Mouse (Mus musculus): ENCODE results near the gene Nup54.

DNA sequence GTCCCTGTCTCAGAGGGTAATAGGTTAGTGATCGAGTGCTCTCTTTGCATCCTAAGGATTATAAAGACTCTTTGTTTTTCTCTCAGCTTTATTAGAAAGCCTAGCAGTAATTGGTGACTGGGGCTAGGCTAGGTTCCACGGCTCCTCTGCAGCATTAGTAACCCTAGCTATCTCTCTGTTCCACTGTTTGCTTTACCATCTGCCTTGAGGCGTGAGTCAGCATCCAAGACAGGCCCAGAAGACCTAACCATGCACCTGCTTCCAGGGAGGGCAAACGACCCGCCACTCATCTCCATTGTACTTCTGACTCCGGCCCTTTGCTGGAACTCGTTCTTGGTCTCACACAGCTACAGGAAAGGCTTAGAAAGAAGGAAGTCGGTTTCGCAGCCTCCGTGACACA lies 41.2 kb downstream of the Nup54 start:
- TF ChIP-seq POLR2A (IDR thresholded peaks at IDR 0.05; ENCODE audit: extremely low read depth, insufficient read depth, low read length) (no peak), CTCF (IDR thresholded peaks at IDR 0.05; ENCODE audit: low read depth, low read length) (no peak)

All from liver, adult 2 months (tissue).